Mouse (Mus musculus) adrenal gland, postnatal 25 days (tissue): ENCODE measurements around the gene Olfr907. TPM values are rescaled to one million over a fixed set of nuclear protein-coding genes. Genes with fewer than 3 reads are reported as not detected.

Source experiments
- DNase-seq: peaks from one replicate; pipeline ENCODE4 v3.0.0; 2021; ENCODE audit warnings: mixed read lengths
- long read RNA-seq: library from polyadenylated mRNA; stranded (forward); transcript quantifications from one replicate; pipeline ENCODE4 v2.0.0, GENCODE M21; 2021
- total RNA-seq: library from RNA; stranded (reverse); gene quantifications from 2 replicates; pipeline ENCODE4 v1.2.3, GENCODE M21; 2021

Gene Olfr907
- total RNA-seq: not detected in 2 replicates
- long read RNA-seq: 0 reads

DNA sequence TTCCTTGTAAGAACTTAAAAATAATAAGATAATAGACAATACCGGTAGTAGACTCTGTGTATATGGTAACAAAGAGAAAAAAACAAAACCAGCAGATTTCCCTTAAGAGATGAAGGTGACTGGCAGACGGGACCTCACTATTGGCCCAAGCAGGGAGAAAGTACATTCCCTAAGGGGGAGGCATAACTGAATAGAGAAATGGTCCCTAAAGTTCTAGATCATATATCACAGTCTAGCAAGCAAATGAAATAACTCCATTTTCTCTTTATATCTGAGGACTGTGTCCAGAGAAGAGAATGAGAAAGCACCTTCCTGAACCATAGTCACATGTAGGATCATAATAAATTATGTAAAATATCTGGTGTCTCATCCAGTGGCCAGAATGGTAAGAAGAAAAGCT, at the start of gene Olfr907:
Olfr907 (plus strand) TSS at position 301 of the 400 bp plus-strand sequence.
- DNase-seq: no peak

DNA sequence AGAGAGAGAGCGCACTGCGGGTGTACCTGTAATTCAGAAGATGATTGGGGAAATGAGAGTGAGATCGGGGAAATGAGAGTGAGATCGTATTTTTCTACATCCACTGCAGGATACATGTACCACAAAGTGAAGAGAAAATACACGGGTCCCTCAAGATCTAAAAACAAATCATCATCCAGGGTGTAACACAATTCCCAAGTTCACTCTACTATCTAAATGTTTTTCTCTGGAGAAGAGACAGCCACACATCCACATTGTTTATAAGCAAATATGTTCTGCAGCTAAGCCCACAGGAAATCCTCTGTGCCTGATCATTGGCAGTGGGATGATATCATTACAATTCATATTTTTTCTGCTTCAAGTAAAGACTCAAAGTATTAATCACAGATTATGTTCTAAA, 48.2 kb upstream of the Olfr907 start, which contains the start of gene Olfr902:
Olfr902 (plus strand) TSS at position 301 of the 400 bp plus-strand sequence.
- DNase-seq: no peak

GRCm38 (mm10) chr9:38462844-38463243, 32.8 kb upstream of the Olfr907 start, which contains the start of gene Olfr904:
Gene Olfr904 (plus strand): TSS chr9:38463144.
- no peak for DNase-seq

- no peak for DNase-seq
Observed at GRCm38 (mm10) chr9:38470807-38471206, 24.8 kb upstream of the Olfr907 start, which contains the start of gene Olfr905. Gene Olfr905 (plus strand): TSS chr9:38471107.

DNA sequence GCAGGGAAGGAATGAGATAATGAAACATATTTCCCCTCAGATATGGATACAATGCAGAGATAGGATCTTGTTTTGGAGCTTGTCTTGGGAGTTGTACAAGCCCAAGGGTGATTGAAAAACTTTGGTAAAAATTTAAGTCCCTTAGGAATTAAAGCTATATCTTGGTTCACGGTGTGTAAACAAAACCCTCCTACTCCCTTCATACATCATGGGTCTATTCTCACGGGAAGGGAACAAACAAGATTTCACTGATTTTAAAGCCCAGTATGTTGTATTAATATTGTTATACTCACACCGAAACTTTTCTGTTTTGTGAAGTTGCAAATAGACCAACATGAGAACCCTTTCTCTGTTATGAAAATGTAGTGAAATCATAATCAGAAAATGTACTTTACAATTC, 8.8 kb upstream of the Olfr907 start, which contains the start of gene Olfr906:
Olfr906 (plus strand) TSS at position 301 of the 400 bp plus-strand sequence.
- no peak for DNase-seq

DNA sequence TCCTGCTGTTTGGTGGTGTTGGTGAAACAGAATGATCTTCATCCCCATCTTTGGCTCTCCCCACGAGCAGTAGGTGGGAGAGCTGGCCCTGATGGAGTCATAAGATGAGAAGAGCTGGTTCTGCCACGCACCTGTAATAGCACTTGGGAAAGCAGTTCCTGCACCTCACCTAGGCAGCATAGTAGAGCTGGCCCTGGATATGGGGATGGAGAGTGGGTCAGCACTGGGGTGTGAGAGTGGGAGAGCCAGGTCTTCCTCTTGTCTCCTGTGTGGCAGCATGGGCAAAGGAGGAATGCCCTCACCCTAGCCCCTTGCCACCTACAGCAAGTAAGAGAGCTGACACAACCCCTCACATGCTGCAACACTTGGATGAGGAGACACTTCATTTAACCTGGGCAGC, 16.8 kb downstream of the Olfr907 start:
- no peak for DNase-seq

- DNase-seq: no peak
Observed at GRCm38 (mm10) chr9:38521280-38521679, 25.7 kb downstream of the Olfr907 start, which contains the start of gene Olfr911-ps1. Gene Olfr911-ps1 (plus strand): TSS chr9:38521580.

DNA sequence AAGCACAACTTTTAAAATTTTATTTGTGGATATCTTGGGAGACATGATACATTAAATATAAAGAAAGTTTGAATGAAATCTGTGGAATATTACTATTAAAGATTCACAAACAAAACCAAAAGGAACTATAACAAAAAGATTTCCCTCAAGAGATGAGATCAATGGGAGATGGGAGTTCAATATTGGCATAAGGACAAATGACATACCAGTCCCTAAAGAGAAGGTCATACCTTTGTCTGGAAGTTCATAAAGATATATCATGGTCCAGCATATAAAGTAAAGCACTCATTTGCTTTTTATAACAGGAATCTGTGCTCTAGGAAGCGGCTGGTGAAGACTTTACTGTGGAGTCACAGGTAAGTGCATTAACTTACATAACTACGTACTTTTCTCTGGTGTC, 41.9 kb downstream of the Olfr907 start, which contains the start of gene Olfr910:
Olfr910 (plus strand) TSS at position 301 of the 400 bp plus-strand sequence.
- no peak for DNase-seq

Other genes with a start within 250 kb of the Olfr907 start
- not detected in 2 replicates for gene Olfr143, start 243.0 kb upstream of the Olfr907 start, total RNA-seq
- not detected in 2 replicates for gene Olfr895, start 227.9 kb upstream of the Olfr907 start, total RNA-seq
- gene Olfr896-ps1, start 204.7 kb upstream of the Olfr907 start, total RNA-seq: not detected in 2 replicates
- gene Olfr25, start 166.7 kb upstream of the Olfr907 start, total RNA-seq: not detected in 2 replicates
- not detected in 2 replicates for gene Olfr898, start 147.4 kb upstream of the Olfr907 start, total RNA-seq
- not detected in 2 replicates for gene Olfr250, start 128.9 kb upstream of the Olfr907 start, total RNA-seq
- gene Olfr251, start 118.7 kb upstream of the Olfr907 start, total RNA-seq: not detected in 2 replicates
- gene Olfr147, start 94.1 kb upstream of the Olfr907 start, total RNA-seq: not detected in 2 replicates
- not detected in 2 replicates for gene Olfr901, start 66.3 kb upstream of the Olfr907 start, total RNA-seq
- gene Olfr902, start 48.1 kb upstream of the Olfr907 start, total RNA-seq: not detected in 2 replicates
- gene Olfr904, start 32.7 kb upstream of the Olfr907 start, total RNA-seq: not detected in 2 replicates
- gene Olfr905, start 24.7 kb upstream of the Olfr907 start, total RNA-seq: not detected in 2 replicates
- not detected in 2 replicates for gene Olfr906, start 8.7 kb upstream of the Olfr907 start, total RNA-seq
- gene Olfr911-ps1, start 25.8 kb downstream of the Olfr907 start, total RNA-seq: not detected in 2 replicates
- not detected in 2 replicates for gene Olfr910, start 42.0 kb downstream of the Olfr907 start, total RNA-seq
- gene Olfr912, start 84.4 kb downstream of the Olfr907 start, total RNA-seq: not detected in 2 replicates
- not detected in 2 replicates for gene Olfr913, start 97.0 kb downstream of the Olfr907 start, total RNA-seq
- not detected in 2 replicates for gene Olfr914, start 109.3 kb downstream of the Olfr907 start, total RNA-seq
- gene Olfr916, start 164.1 kb downstream of the Olfr907 start, total RNA-seq: not detected in 2 replicates
- not detected in 2 replicates for gene Olfr917, start 170.0 kb downstream of the Olfr907 start, total RNA-seq
- gene Olfr918, start 178.8 kb downstream of the Olfr907 start, total RNA-seq: not detected in 2 replicates
- gene Olfr919, start 207.9 kb downstream of the Olfr907 start, total RNA-seq: not detected in 2 replicates
- 39.8 and 55.8 TPM in 2 replicates for gene Vwa5a, start 222.5 kb downstream of the Olfr907 start, total RNA-seq